Mouse (Mus musculus) cerebellum, postnatal 36 days (tissue): ENCODE data around the gene Gan.

ENCODE experiments used
- DNase-seq, 2 experiments: peaks; one replicate each; pipeline ENCODE4 v3.0.0; 2021 to 2022; ENCODE audit warnings: mixed read lengths in 2 of 2

Gan gene

GRCm38 (mm10) chr8:117201221-117202017 lies 43.5 kb downstream of the Gan start:
- no peak for DNase-seq

- DNase-seq = no peak
These were observed 45.1 kb downstream of the Gan start for GRCm38 (mm10) chr8:117203085-117203484.

GRCm38 (mm10) chr8:117205884-117206283 lies 47.9 kb downstream of the Gan start:
- DNase-seq = no peak

- DNase-seq = no peak
These were observed 48.7 kb downstream of the Gan start for GRCm38 (mm10) chr8:117206636-117207035.

GRCm38 (mm10) chr8:117209150-117209549 lies 51.2 kb downstream of the Gan start:
- DNase-seq = no peak

- no peak for DNase-seq
These were observed 54.2 kb downstream of the Gan start for GRCm38 (mm10) chr8:117212100-117212499.

GRCm38 (mm10) chr8:117217724-117218123 lies 59.8 kb downstream of the Gan start:
- DNase-seq = no peak

- DNase-seq = no peak
These were observed 64.5 kb downstream of the Gan start for GRCm38 (mm10) chr8:117222396-117222795.

GRCm38 (mm10) chr8:117224630-117225029 lies 66.7 kb downstream of the Gan start:
- peak; percentile 82 to 87 for DNase-seq

- DNase-seq = no peak
These were observed 68.4 kb downstream of the Gan start for GRCm38 (mm10) chr8:117226306-117226705.

- DNase-seq = no peak
These were observed 69.4 kb downstream of the Gan start for GRCm38 (mm10) chr8:117227339-117227738.

- DNase-seq = no peak
These were observed 75.3 kb downstream of the Gan start for GRCm38 (mm10) chr8:117233199-117233598.

- no peak for DNase-seq
These were observed 78.6 kb downstream of the Gan start for GRCm38 (mm10) chr8:117236531-117236930.

- DNase-seq = no peak
These were observed 82.4 kb downstream of the Gan start for GRCm38 (mm10) chr8:117240326-117240725.

GRCm38 (mm10) chr8:117240841-117241494 lies 83.0 kb downstream of the Gan start:
- no peak for DNase-seq

GRCm38 (mm10) chr8:117241848-117242247 lies 83.9 kb downstream of the Gan start:
- DNase-seq = no peak

GRCm38 (mm10) chr8:117242286-117242685 lies 84.4 kb downstream of the Gan start:
- DNase-seq = no peak

- no peak for DNase-seq
These were observed 86.7 kb downstream of the Gan start for GRCm38 (mm10) chr8:117244601-117245000.

GRCm38 (mm10) chr8:117248341-117248740 lies 90.4 kb downstream of the Gan start:
- DNase-seq = no peak

- DNase-seq = no peak
These were observed 93.2 kb downstream of the Gan start for GRCm38 (mm10) chr8:117251086-117251681.

GRCm38 (mm10) chr8:117252650-117253049 lies 94.7 kb downstream of the Gan start:
- DNase-seq = no peak

GRCm38 (mm10) chr8:117253390-117254269 lies 95.7 kb downstream of the Gan start:
- no peak for DNase-seq

- no peak for DNase-seq
These were observed 96.6 kb downstream of the Gan start for GRCm38 (mm10) chr8:117254496-117254895.
